Mouse (Mus musculus) cerebellum, adult 9-10 months (tissue): Measurements from ENCODE around the gene Mprip.
"Not testable (repeated sequence)": the region's sequence is repeated elsewhere in the genome, so short reads cannot be mapped to it uniquely, and the experiment has no call there.

Experiments
- DNase-seq: peaks from one replicate; pipeline ENCODE4 v3.0.0; 2022

Gene Mprip

GRCm38 (mm10) chr11:59656016-59656415 lies 5.1 kb upstream of the Mprip start:
- no peak for DNase-seq

- DNase-seq: no peak
Observed at GRCm38 (mm10) chr11:59661601-59662248, 620 bp downstream of the Mprip start.

- peak; percentile 97 for DNase-seq
Observed at GRCm38 (mm10) chr11:59662249-59662788, 1.2 kb downstream of the Mprip start.

DNA sequence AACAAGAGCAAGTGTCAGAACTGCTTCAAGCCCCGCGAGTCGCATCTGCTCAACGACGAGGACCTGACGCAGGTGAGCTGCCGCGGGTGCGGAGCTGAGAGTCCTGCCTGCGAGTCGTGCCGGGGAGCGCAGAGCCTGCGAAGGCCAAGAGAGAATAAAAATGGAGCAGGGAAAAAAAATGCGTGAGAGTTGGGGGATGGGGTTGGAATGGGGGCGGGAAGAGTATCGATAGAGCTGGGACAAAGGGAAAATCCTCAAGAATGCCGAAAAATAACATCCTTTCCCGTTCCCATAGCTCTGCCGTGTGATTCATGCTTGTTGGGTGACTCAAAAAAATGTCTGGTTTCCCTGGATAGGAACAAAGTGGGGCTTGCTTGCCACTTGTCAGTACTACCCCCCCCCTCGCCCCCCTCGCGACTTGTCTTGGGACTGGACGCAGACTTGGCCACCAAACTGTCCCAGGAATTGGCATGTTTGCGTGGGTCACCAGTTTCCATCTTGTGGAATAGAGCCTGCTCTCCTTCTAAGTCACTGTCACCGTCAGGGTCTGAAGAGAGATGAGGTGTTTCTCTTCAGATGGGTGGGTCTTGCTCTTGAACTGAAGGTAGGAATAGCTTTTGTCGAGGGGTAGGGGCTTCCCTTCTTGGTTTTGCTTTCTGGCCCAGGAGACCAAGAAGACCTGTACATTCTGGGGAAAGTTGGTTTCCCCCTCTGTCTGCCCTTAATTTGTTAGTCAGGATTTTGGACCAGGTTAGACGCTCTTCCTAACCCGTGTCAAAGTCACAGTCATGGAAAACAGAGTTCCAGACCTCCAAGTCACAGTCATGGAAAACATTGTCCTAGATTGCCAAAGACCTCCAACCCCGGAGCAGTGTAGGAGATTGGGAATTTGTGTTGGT lies 2.0 kb downstream of the Mprip start:
- DNase-seq: no peak

DNA sequence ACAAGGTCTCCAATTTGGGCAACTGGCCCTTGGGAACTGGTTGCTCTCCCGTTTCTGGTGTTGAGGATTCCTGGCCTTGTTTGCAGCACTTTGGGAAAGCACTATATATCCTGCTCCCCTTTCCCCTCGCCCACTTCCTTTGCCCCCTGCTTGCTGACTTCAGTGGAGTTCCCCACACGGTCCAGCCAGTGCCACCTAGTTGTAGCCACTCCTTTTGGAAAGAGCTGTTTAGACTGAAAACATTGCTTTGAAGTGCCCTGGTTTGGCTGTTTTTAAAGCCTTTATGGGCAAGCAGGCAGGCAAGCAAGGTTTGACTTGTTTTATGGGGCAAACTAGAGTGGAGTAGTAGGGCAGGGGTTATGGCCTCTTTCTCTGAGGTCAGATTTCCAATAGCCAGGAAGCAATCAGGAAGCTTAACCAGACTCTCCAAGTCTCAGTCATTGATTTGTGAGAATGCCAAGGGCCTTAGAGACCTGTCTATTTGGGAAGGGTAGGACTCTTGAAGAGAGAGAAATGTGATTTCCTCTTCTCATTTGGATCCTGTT lies 2.7 kb downstream of the Mprip start:
- no peak for DNase-seq

- DNase-seq: peak; percentile 64
Observed at GRCm38 (mm10) chr11:59664818-59665217, 3.7 kb downstream of the Mprip start.

GRCm38 (mm10) chr11:59671049-59671693 lies 10.1 kb downstream of the Mprip start:
- no peak for DNase-seq

- DNase-seq: no peak
Observed at GRCm38 (mm10) chr11:59674013-59674412, 12.9 kb downstream of the Mprip start.

- not testable (repeated sequence) for DNase-seq
Observed at GRCm38 (mm10) chr11:59674746-59675145, 13.6 kb downstream of the Mprip start.

DNA sequence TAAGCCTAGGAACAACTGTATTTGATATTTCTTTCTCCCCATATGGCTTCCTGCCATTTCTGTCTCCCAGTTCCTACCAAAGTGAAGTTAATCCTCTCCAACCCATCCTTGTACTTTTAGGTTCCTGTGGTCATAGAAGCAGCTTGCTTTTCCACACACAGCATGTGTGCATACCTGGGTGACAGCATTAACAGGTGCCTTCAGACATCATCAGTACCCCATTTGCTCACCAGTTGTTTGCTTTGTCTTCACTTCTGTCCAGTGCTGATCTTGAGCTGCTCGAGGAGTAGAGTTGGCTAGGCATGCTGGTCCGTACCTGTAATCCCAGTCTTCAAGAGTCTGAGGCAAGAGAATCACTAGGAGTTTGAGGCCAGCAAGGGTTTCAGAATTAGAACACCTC lies 16.7 kb downstream of the Mprip start:
- DNase-seq: no peak

GRCm38 (mm10) chr11:59678693-59679092 lies 17.6 kb downstream of the Mprip start:
- no peak for DNase-seq

- no peak for DNase-seq
Observed at GRCm38 (mm10) chr11:59680111-59680510, 19.0 kb downstream of the Mprip start.

DNA sequence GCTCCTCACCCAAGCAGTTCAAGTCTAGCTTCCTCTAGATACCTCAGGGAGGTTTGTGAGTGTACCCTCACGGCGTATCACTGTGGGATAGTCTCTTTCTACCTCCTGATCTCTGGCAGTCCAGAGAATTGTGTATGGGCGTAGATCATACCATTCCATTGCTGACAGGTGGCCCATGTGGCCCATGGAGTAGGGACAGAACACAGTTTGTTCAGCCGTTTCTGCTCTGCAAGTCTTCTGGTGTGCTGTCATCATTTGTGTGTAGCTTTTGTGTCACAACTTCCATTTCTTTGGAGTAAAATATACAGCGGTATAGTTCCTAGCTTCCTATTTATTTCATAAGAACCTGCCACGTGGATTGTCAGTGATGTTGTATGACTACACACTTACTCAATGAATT lies 23.9 kb downstream of the Mprip start:
- DNase-seq: no peak

- peak; percentile 87 for DNase-seq
Observed at GRCm38 (mm10) chr11:59694533-59694932, 33.4 kb downstream of the Mprip start.

- no peak for DNase-seq
Observed at GRCm38 (mm10) chr11:59695550-59695949, 34.4 kb downstream of the Mprip start.

- DNase-seq: no peak
Observed at GRCm38 (mm10) chr11:59697572-59697971, 36.5 kb downstream of the Mprip start.

DNA sequence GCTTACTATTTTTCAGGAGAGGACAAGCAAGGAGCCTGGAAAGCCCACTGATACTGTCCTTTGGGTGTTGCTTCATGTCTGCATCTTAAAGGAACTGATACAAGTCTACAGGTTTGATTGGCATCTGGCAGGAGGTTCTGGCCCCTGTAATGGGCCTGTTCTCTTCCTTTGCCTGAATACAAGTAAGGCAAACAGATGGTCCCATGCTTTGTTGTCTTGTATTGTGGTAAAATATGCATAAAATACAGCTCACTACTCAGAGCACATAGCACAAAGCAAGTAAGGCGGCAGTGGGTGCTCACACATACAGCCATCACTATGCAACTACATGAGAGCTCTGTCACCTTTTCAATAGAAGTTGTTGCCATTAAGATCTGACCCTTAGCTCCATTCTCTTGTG lies 39.7 kb downstream of the Mprip start:
- DNase-seq: no peak

GRCm38 (mm10) chr11:59705113-59705512 lies 44.0 kb downstream of the Mprip start:
- peak; percentile 62 for DNase-seq

DNA sequence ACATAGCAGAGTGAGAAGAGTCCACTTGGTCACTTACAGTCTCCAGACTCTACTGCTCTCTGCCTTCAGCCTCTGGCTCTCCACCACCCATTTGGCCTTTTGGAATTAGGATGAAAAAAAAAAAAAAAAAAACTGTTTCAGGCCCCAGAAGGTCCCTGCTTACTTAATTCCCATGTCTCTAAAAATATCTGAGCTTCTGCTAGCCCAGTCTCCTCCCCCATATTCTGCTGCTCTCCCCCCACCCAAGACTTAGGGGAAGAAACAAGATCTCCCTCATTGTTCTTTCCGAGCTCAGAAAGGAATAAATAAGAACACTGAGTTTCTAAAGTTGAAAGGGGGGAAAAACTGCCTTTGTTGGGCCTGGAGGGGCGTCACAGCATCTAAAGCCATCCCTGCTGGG lies 46.4 kb downstream of the Mprip start:
- DNase-seq: no peak

DNA sequence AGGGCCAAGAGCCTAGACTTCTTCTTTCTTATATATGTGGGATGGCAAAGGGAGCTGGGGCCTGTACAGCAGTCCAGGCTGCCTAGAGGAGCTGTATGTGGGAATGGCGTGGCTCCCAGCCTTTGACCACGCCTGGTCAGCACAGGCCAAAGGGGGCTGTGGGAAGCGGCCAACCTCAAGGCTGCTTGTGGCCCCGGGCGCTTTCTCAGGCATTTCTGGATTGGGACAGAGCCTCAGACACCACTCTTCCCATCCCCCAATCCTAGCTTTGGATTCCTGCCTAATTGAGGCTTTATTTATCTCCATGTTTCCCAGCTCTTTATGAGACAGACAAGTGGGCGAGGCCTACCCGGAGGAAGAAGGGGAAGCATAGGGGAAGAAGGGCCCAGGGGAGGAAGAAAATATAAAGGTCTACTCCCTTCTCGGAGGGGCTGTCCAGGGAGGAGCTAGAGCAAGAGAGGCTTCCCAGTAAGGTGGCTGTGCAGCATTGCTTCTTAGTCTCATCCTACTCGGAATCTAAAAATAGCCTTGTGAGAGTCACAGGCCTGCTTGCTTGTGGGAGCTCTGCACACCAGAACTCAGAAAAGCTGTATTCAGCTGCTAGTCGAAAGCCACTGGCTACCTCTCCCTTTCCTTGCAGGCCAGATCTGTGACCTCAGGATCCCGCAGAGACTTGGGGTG lies 47.0 kb downstream of the Mprip start:
- DNase-seq: peak; percentile 78

DNA sequence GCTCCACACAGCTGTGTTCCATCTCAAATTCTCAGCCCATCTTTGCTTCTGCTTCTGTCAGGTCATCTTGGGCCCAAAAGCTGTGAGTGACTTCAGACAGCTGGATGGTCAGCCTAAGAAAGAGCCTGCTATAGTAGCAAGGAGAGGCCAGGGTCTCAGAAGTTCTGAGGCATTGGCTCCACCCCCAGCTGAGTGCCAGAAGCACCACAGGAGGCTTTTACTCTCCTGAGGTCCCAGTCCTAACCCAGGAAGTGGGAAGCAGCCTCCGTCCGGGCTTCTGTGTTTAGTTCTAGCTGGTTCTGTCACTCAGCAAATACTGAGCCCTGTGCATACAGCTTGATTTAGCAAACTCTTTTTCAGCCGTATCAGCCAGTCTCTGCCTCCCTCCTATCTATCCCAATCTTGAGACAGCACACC lies 54.3 kb downstream of the Mprip start:
- DNase-seq: no peak

DNA sequence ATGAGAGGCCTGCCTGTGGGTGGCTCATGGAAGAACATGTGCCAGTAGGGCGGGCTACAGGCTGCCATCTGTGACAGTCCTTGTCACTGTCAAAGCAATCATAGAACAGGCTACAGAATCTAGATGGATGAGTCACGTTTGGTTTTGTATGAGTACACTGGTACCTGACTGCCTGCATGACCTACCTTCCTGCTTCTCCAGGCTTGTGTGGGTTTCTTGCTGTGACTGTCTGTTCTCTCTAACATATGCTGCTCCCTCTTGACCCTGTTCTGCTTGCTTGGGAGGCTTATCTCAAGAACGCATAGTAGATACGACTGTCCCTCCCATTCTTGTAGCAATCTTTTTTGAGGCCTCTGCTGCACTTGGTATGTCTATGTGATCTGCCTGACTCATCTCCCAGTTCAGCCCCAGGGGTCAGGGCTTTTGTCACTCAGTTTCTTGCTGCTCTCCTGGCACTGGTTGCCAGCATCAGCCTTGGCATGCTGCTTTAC lies 56.7 kb downstream of the Mprip start:
- no peak for DNase-seq
